Mouse (Mus musculus) midbrain, postnatal 0 days (tissue): ENCODE measurements around the gene Dclre1c. TPM values are rescaled to one million over a fixed set of nuclear protein-coding genes. Genes with fewer than 3 reads are reported as not detected.

Experiments
- ATAC-seq: fragments of 200-750 bp; cut with Nextera tagmentation; 2 replicates; pipeline ENCODE4 v1.8.0; 2017; ENCODE audit warnings: moderate number of reproducible peaks, mild to moderate bottlenecking, moderate TSS enrichment, moderate library complexity; ENCODE audit not compliant: low FRiP score
- DNase-seq: peaks from one replicate; pipeline ENCODE4 v3.0.0-alpha.2; 2015; ENCODE audit warnings: low spot score
- H3K27ac ChIP-seq: fragments of 300-500 bp; sonication (generic); 2 replicates; pipeline ENCODE4 v1.5.1; 2014; ENCODE audit warnings: low read depth, mild to moderate bottlenecking, low read length, mixed read lengths
- H3K27me3 ChIP-seq: fragments of 300-500 bp; sonication (generic); 2 replicates; pipeline ENCODE4 v1.6.1; 2014; ENCODE audit warnings: low read length, control low read depth, mixed read lengths; ENCODE audit not compliant: insufficient read depth
- H3K36me3 ChIP-seq: fragments of 300-500 bp; sonication (generic); 2 replicates; pipeline ENCODE4 v1.6.1; 2014; ENCODE audit warnings: low read length, control low read depth, mixed read lengths; ENCODE audit not compliant: insufficient read depth
- H3K4me1 ChIP-seq: fragments of 300-500 bp; sonication (generic); 2 replicates; pipeline ENCODE4 v1.6.1; 2014; ENCODE audit warnings: mild to moderate bottlenecking, control low read depth, antibody characterized with exemption, low read length, mixed read lengths; ENCODE audit not compliant: insufficient read depth
- H3K4me2 ChIP-seq: fragments of 300-500 bp; sonication (generic); 2 replicates; pipeline ENCODE4 v1.6.1; 2014; ENCODE audit warnings: low read depth, mild to moderate bottlenecking, low read length, mixed read lengths; ENCODE audit not compliant: poor library complexity, severe bottlenecking
- H3K4me3 ChIP-seq: fragments of 300-500 bp; sonication (generic); 2 replicates; pipeline ENCODE4 v1.5.1; 2014; ENCODE audit warnings: low read depth, mild to moderate bottlenecking, low read length, moderate library complexity
- H3K9ac ChIP-seq: fragments of 300-500 bp; sonication (generic); replicated peaks from 2 replicates; pipeline ENCODE4 v1.6.1; 2014; ENCODE audit warnings: mild to moderate bottlenecking, low read length, moderate library complexity, mixed read lengths; ENCODE audit not compliant: poor library complexity, severe bottlenecking
- H3K9me3 ChIP-seq: fragments of 300-500 bp; sonication (generic); 2 replicates; pipeline ENCODE4 v1.6.1; 2016; ENCODE audit warnings: low read length, control low read depth
- CTCF ChIP-seq: IDR thresholded peaks from 2 replicates; pipeline ENCODE4 v1.5.1; 2016; ENCODE audit warnings: antibody characterized with exemption, mild to moderate bottlenecking
- WGBS: fragments of 180-500 bp; shearing (Covaris S2); extraction: QIAGEN DNeasy Blood & Tissue Kit; methylation state at CpG from one replicate; pipeline ENCODE4 v1.1.7; 2014; 5-methylcytosine and 5-hydroxymethylcytosine counted together
- polyA plus RNA-seq: library from polyadenylated mRNA; unstranded; fragments of >200 nt; fragmentation: Nextera tagmentation; extraction: Ambion mirVana; gene quantifications from 2 replicates; pipeline ENCODE4 v1.2.1, GENCODE M21; 2015
- total RNA-seq: library from RNA; depleted of rRNA; stranded (reverse); fragments of >200 nt; gene quantifications from 2 replicates; pipeline ENCODE4 v1.2.3, GENCODE M21; 2014

Gene Dclre1c
- total and polyA plus RNA-seq, 2 experiments from 2014 or later = 6.6 to 6.8 TPM

- DNase-seq (no peak), ATAC-seq (no peak)
- Histone ChIP-seq H3K27ac (no peak overlapping the region), H3K36me3 (no peaks in the 10 kb centered on the region), H3K27me3 (no peaks in the 10 kb centered on the region), H3K9ac (no peak overlapping the region), H3K4me1 (no peaks in the 10 kb centered on the region), H3K9me3 (no peaks in the 10 kb centered on the region), H3K4me3 (no peak overlapping the region), H3K4me2 (no peak overlapping the region)
- peak; percentile 27 for TF ChIP-seq CTCF
- WGBS = 91% methylated on average over 3 of the region's 3 CpGs
Observed at GRCm38 (mm10) chr2:3480239-3480638, 56.3 kb downstream of the Dclre1c start.

GRCm38 (mm10) chr2:3489816-3490215 lies 65.9 kb downstream of the Dclre1c start:
- 36% methylated on average over 3 of the region's 3 CpGs for WGBS
- H3K27ac ChIP-seq = no peak overlapping the region
- DNase-seq (no peak), ATAC-seq (no peak)
- no peaks in the 10 kb centered on the region for H3K4me1 ChIP-seq
- TF ChIP-seq CTCF = no peak
- no peaks in the 10 kb centered on the region for H3K27me3 ChIP-seq
- H3K36me3 ChIP-seq = peaks cover 26% of the 10 kb centered on the region
- no peak overlapping the region for H3K9ac ChIP-seq
- H3K4me3 ChIP-seq = no peak overlapping the region
- no peaks in the 10 kb centered on the region for H3K9me3 ChIP-seq
- no peak overlapping the region for H3K4me2 ChIP-seq

- no peak overlapping the region for H3K4me2 ChIP-seq
- H3K4me3 ChIP-seq = no peak overlapping the region
- 92% methylated on average over 3 of the region's 3 CpGs for WGBS
- no peak for TF ChIP-seq CTCF
- no peak overlapping the region for H3K9ac ChIP-seq
- peaks cover 49% of the 10 kb centered on the region for H3K36me3 ChIP-seq
- ATAC-seq (no peak), DNase-seq (no peak)
- no peak overlapping the region for H3K27ac ChIP-seq
- no peaks in the 10 kb centered on the region for H3K9me3 ChIP-seq
- no peaks in the 10 kb centered on the region for H3K27me3 ChIP-seq
- no peaks in the 10 kb centered on the region for H3K4me1 ChIP-seq
Observed at GRCm38 (mm10) chr2:3493833-3494409, 70.0 kb downstream of the Dclre1c start.

GRCm38 (mm10) chr2:3499543-3499942 lies 75.6 kb downstream of the Dclre1c start:
- 96% methylated on average over 6 of the region's 6 CpGs for WGBS

GRCm38 (mm10) chr2:3500886-3501285 lies 77.0 kb downstream of the Dclre1c start:
- ATAC-seq = no peak
- TF ChIP-seq CTCF = peak; percentile 17; the same call in 1 of the 2 replicates
- 96% methylated on average over 5 of the region's 5 CpGs for WGBS

More at GRCm38 (mm10) chr2:3499543-3499942, 75.6 kb downstream of the Dclre1c start:
- H3K36me3 ChIP-seq = peaks cover 43% of the 10 kb centered on the region
- H3K4me2 ChIP-seq = no peak overlapping the region
- no peak overlapping the region for H3K9ac ChIP-seq
- no peak overlapping the region for H3K27ac ChIP-seq
- no peaks in the 10 kb centered on the region for H3K27me3 ChIP-seq
- no peak for DNase-seq
- ATAC-seq = no peak
- H3K4me3 ChIP-seq = no peak overlapping the region
- no peaks in the 10 kb centered on the region for H3K9me3 ChIP-seq
- TF ChIP-seq CTCF = no peak
- H3K4me1 ChIP-seq = no peaks in the 10 kb centered on the region

GRCm38 (mm10) chr2:3512076-3512475 lies 88.1 kb downstream of the Dclre1c start:
- peak overlapping the region; percentile 91 for H3K4me2 ChIP-seq
- TF ChIP-seq CTCF = no peak
- H3K4me3 ChIP-seq = peak overlapping the region; percentile 83
- H3K27ac ChIP-seq = peak overlapping the region; percentile 92
- peaks cover 20% of the 10 kb centered on the region for H3K36me3 ChIP-seq
- peak overlapping the region; percentile 86 for H3K9ac ChIP-seq
- H3K4me1 ChIP-seq = peaks cover 3% of the 10 kb centered on the region
- H3K9me3 ChIP-seq = no peaks in the 10 kb centered on the region
- ATAC-seq = no peak
- under 1% methylated on average over 15 of the region's 15 CpGs for WGBS
- peak; percentile 12 for DNase-seq
- no peaks in the 10 kb centered on the region for H3K27me3 ChIP-seq

More at GRCm38 (mm10) chr2:3500886-3501285, 77.0 kb downstream of the Dclre1c start:
- Histone ChIP-seq H3K4me1 (no peaks in the 10 kb centered on the region), H3K27me3 (no peaks in the 10 kb centered on the region), H3K4me2 (no peak overlapping the region), H3K9ac (no peak overlapping the region), H3K9me3 (no peaks in the 10 kb centered on the region), H3K27ac (no peak overlapping the region), H3K36me3 (peaks cover 41% of the 10 kb centered on the region), H3K4me3 (no peak overlapping the region)
- DNase-seq = no peak
